Mouse (Mus musculus) hindlimb bud, embryonic 11.5 days (tissue): Measurements from ENCODE around the gene Cyp4f16.
"Not testable (repeated sequence)": the region's sequence is repeated elsewhere in the genome, so short reads cannot be mapped to it uniquely, and the experiment has no call there.

Source experiments
- DNase-seq: peaks from one replicate; pipeline ENCODE4 v3.0.0-alpha.2; 2012; ENCODE audit warnings: low read depth, low spot score; ENCODE audit errors: extremely low spot score

Cyp4f16 gene

DNA sequence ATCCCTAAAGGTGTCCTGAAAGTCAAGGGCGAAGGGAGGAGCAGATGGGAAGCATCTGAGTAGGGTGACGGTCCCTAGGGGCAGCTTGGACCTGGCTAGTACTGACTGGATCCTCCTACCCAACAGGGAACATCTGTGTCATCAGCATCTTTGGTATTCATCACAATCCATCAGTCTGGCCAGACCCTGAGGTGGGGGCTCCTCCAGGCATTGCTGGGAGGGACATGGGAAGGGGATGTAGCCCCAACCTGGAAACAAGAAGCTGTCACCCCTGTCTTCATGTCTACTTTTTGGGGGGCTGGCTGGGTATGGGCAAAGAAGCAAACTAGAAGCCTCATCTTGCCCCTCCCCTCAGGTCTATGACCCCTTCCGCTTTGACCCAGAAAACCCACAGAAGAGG lies 14.0 kb downstream of the Cyp4f16 start:
- not testable (repeated sequence) for DNase-seq

DNA sequence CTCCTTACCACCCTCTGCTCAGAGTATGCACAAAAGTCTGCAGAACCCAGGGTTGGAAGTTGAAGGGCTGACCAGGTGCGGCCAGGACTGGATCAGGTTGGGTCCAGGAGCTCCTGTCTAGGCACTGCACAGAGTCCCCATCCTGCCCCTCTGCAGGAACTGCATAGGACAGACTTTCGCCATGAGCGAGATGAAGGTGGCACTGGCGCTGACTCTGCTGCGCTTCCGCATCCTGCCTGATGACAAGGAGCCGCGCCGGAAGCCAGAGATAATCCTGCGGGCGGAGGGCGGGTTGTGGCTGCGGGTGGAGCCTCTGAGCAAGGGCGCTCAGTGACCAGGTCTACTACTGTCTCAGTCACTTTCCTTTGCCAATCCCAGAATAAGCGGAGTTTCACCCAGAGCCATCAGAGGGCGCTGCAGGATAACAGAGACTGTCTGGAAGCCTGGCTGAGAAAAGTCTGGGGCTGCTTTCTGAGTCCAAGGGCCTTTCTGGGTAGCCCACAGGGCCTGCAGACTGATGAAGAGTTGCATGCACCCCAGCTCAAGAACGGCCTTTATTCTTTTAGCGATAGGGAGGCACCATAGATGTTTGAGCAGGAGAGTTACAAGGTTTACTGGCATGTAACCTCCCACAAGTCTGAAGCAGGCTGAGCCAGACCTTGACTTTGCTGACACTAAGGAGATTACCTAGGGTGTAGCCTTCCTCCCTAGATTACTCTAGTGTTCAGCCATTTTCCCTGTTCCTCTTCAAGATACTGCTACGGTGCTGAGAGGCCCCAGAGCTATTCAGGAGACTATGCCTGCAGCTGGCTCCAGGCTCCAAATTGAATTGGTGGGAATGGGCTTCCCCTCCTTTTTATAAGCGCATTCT lies 14.8 kb downstream of the Cyp4f16 start:
- DNase-seq = peak; percentile 37

DNA sequence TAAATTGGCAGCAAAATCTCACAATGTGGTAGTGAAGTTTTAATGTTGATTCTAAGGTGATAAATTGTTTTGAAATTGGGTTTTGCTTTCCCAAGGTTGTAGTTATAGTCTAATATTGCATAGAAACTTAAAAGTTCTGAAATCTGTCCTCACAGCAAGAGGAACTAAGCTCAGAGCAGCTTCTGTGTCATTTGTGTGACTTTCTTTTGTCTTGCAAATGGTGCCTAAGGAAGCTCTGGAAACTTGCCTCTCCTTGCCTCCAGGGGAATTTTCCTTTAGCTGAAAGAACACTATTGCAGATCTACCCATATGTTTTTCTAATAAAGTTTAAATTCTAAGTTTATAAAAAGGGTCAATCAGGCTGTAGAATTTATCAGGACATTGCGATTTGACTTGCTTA lies 16.7 kb downstream of the Cyp4f16 start:
- DNase-seq = not testable (repeated sequence)

DNA sequence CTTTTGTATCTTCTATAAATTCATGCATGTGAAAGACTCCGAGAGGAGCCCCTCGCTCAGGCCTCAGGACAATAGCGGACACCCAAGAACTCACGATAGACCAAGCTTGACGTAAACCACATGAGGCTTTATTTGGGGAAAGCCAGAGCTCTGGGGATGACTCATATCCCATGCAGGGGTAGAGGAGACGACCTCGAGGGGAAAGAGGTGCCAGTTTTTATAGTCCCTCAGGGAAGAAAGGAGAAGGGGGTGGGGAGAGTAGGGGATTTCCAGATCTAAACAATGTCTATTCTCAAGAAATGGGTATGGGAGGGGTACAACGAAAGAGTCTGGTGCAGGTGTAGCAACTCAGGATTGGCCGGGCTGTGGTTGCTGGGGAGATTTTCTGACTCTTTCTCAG lies 18.0 kb downstream of the Cyp4f16 start:
- DNase-seq = not testable (repeated sequence)

DNA sequence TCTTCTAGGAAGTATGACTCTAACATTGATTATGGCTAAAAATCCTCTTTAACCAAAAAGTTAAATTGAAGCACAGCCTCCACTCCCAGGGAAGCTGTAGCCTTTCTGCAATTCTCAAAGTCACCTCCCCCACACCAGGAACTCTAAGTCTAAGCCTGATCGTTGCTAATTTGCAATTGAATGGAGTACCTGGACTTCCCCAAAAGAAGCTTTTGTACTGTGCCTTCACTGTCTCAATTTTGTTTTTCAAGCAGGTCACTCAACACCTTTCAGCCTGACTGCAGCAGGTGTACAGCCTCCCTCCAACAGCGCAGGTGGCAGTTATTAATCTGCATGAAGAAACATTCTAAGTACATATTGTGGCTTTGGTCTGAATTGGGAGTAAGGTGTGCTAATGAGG lies 26.9 kb downstream of the Cyp4f16 start:
- DNase-seq = not testable (repeated sequence)

DNA sequence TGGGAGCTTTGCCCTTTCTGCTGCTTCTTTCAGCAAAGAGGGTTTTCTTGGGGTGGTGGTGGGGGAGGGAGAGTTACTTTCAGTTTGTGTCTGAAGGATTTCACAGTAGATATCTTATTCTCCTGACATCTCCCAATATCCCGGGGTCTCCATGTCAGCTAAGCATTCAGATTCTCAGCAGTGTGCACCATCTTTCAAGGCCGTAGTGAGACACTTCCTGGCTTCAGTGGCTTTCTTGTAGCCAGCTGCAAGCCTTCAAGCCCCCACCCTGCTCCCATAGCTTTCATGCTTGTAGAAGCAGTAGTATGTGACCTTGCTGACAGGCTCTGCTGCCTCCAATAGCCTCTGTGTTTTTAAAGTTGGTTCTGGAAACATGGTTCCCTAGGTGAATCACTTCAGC lies 36.9 kb downstream of the Cyp4f16 start:
- DNase-seq = not testable (repeated sequence)

DNA sequence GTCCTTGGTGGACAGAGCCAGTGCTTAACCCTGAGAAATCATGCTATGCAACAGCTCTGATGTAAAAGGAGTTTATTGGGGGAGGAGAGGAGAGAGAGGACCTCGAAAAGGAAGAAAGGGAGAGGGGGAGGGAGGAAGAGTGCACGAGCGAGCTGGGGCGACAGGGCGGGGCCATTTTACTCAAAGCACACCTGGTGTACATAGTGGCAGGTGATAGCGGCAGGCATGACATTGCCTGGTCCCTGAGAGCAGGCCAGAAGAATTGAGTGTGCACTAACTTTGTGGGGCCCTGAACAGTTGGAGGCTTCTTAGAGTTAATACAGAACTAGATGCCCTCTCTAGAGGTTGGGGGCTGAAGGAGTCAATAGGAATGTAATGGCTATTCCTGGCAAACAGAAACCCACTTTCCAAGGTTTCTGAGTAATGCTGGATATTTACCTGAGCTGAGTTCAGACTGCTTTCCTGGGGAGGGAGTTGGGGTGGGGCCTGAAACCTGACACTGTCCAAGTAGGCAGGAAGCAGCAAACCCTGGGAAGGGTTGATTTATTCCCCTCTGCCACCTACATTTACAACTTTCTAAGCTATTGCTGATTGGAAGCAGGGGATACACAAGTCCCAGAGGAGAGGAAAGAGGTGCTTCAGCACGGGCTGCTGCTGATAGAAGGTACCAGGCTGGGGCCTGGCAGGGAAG lies 41.3 kb downstream of the Cyp4f16 start:
- no peak for DNase-seq

DNA sequence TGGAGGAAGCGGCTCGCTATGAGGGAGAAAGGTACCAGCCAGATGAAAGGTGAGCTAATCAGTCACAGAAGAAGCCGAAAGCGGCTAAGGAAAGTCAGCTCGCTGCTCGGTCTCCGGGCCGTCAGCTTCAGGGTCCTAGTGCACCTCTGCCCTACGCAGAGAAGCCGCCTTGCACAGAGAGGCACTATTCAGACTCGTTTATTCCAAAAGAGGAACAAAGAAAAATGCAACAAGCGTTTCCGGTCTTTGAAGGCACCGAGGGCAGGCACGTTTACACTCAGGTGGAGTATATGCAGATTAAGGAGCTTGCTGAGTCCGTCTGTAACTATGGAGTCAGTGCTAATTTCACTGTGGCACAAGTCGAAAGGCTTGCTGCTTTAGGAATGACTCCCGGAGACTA lies 60.1 kb downstream of the Cyp4f16 start:
- no peak for DNase-seq
